Mouse (Mus musculus) leukemia stem cell, adult 10-12 weeks (primary cell): ENCODE data around the gene Cfap58. TPM values are rescaled to one million over a fixed set of nuclear protein-coding genes. Genes with fewer than 3 reads are reported as not detected.

Source experiments
- polyA plus RNA-seq: library from polyadenylated mRNA; stranded (reverse); fragments of >175 nt; gene quantifications from 2 replicates; pipeline ENCODE4 v1.2.3, GENCODE M21; 2012; ENCODE audit warnings: low replicate concordance

The Cfap58 gene
- not detected in 2 replicates for polyA plus RNA-seq

DNA sequence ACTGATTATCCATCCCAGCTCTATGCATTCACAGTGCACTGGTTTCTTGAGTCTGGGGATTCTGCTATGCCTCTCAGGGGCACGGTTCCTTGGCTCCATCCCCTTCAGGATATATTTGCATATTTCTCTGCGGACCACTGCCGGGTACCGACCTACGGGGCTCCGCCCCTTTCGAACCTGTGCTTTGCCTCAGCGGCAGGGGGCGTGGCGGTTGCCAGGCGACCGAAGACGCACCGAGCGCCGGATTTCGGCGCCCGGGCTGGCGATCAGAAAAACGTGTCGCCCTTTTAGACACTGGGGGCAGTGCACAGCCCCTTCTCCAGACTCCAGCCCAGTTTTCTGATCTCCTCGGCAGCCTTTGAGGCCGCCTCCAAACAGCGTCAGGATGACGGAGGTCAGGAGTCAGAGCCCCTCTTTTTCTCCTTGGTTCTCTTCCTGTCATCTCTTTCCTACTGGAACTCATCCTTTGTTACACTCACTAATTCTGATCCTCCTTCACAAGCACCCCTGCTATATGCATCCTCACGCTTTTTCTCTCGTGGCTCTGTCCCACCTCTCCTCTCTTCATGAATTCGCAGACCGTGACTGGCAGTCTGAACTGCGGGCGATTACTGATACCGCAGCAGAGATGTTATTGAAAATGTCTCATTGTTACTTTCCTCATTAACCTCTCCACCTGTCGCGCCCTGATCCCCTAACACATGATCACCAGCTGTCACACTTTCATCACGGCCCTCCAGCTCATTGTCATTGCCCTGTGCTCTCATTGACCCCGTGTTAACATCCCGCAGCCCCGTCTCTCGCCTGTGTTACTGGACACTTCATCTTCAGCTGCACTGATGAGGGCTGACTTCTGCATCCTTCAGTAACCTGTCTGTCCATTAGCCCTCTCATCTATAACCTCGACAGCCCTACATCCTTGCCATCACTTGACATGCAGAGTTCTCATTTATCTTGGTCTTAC is at the start of gene Cfap58:
Gene Cfap58, plus strand, starts transcription at position 233 of the 964 bp plus-strand sequence.

DNA sequence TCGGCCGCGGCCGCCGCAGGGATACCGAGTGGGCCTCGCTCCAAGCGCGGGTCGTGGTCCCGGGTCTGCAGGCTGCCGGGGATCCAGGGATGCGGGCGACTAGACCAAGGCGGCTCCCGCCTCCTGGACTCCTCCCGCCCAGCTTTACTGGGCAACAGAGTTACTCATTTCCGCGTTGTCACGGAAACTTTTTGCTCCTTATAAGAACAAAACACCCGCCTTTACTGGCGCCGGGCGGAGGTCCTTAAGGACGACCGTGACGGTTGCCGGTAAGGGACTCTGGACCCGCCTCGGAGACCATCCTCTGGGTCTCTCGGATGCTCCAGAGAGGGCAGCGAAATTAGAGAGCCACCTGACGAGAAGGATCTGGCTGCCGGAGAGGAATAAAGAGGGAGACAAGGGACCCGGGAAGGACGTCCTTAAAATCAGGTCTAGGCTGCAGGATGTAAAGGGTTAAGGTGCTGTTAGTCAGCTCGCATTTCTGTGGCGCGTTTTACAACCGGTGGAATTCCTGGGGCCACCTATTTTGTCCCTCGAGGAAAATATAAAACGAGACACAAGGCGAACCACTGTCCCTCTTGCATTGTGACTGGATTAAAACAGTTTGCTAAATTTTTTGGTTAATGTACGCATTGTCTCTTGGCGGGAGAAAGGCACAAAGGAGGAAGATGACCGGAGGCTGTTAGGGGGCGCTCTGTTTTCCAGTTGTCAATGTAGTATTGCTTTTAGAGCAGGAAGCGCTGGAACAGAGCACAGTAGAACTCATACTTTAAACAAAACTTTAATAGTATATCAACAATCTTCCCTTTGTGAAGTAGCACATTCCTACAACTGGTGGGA is 18.1 kb upstream of the Cfap58 start, which contains the start of the genes Cfap43 and Itprip:
Gene Cfap43, minus strand, starts transcription at position 162 of the 840 bp plus-strand sequence.
Gene Itprip, minus strand, starts transcription at position 174 of the 840 bp plus-strand sequence.

Other genes starting within 250 kb of the Cfap58 start
- 1.3 and 2.4 TPM in 2 replicates for gene Col17a1, start 245.6 kb upstream of the Cfap58 start, polyA plus RNA-seq
- gene Sfr1, start 206.0 kb upstream of the Cfap58 start, polyA plus RNA-seq: 3.3 and 7.7 TPM in 2 replicates
- gene Gsto1, start 82.7 kb upstream of the Cfap58 start, polyA plus RNA-seq: 51.3 and 157 TPM in 2 replicates
- gene Gsto2, start 72.1 kb upstream of the Cfap58 start, polyA plus RNA-seq: not detected in 2 replicates
- gene Cfap43, start 18.4 kb upstream of the Cfap58 start, polyA plus RNA-seq: not detected in 2 replicates
- 5.2 and 7.5 TPM in 2 replicates for gene Itprip, start 18.4 kb upstream of the Cfap58 start, polyA plus RNA-seq